Mouse (Mus musculus): ENCODE results near the gene Il13ra1. TPM values are rescaled to one million over a fixed set of nuclear protein-coding genes. Genes with fewer than 3 reads are reported as not detected.
A peak's percentile ranks its signal among the peaks of the same experiment; 100 is the strongest.

Gene Il13ra1
- 3.3 and 3.4 TPM in 2 replicates for polyA plus RNA-seq (2016; fragmentation: Nextera tagmentation; extraction: Ambion mirVana)

DNA sequence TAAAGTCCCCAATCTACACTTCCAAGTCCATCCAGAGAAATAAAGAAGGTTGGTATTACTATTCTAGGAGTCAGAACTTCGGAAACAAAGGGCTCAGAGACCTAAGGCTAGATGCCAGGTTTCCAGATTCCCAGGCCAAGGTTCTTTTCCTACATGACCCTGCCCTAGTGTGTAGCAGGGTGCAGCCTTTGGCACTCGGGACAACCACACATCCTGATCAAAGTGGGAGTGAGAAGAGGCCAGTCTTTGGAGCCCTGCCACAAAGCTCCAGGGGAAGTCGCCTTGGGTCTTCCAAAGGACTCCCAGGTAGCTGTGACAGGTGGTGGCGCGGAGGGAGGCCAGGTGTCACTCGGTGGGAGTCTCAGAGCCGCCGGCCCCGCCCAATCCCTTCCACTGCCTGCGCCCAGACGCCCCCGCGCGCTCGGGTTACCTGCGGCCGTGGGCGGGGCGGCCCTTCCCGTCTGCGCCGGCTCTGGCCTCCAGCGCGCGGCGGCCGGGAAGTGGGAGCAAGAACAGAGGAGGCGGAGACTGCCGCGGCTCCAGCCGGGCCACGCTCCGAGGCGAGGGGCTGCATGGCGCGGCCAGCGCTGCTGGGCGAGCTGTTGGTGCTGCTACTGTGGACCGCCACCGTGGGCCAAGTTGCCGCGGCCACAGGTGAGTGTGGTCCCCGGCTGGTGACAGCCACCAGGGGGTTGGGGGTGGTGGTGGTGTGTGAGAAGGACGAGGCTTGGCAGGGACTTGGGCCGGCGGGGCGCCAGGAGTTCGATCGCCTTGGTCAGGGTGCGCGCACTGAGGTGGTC is at the start of gene Il13ra1:
Gene Il13ra1, plus strand, starts transcription at position 489 of the 800 bp plus-strand sequence.
- H3K4me3 ChIP-seq (replicated peaks), result peak within 1 kb of the TSS; percentile 45
- no peaks in the 10 kb centered on the region for H3K27me3 ChIP-seq
- no peaks in the 10 kb centered on the region for H3K4me1 ChIP-seq
- peak; percentile 63; the same call in 1 of the 2 replicates for ATAC-seq (ENCODE audit: low FRiP score)
- H3K36me3 ChIP-seq (replicated peaks), result no peaks in the 10 kb centered on the region
- H3K9ac ChIP-seq, result peak within 1 kb of the TSS; percentile 36; the same call in 1 of the 2 replicates
- peak within 1 kb of the TSS; percentile 73 for H3K4me2 ChIP-seq
- no peak within 1 kb of the TSS for H3K27ac ChIP-seq
- H3K9me3 ChIP-seq, result no peaks in the 10 kb centered on the region
- WGBS, result 14% methylated on average over 44 of the region's 51 CpGs

DNA sequence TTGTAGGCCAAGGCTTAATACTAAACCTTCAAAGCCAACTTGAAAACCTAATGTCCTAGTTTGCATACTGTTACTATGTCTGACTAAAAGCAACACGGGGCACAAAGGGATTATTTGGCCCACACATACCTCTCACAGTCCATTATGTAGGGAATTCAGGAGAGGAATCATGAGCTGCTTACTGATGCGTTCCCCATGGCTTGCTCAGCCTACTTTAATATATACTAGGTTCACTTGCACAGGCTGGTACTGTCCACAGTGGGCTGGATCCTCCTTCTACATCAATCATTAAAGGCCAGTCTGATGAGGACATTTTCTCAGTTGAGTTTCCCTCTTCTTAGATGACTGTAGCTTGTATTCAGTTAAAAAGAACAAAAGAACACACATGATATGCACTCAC is 37.9 kb upstream of the Il13ra1 start:
- Histone ChIP-seq H3K4me3 (replicated peaks) (no peak overlapping the region), H3K27ac (no peak overlapping the region), H3K27me3 (no peaks in the 10 kb centered on the region), H3K36me3 (replicated peaks) (no peaks in the 10 kb centered on the region), H3K9ac (no peak overlapping the region), H3K9me3 (no peaks in the 10 kb centered on the region), H3K4me1 (no peaks in the 10 kb centered on the region), H3K4me2 (no peak overlapping the region)
- ATAC-seq (ENCODE audit: low FRiP score), result no peak
- 53% methylated on average over 2 of the region's 2 CpGs for WGBS

DNA sequence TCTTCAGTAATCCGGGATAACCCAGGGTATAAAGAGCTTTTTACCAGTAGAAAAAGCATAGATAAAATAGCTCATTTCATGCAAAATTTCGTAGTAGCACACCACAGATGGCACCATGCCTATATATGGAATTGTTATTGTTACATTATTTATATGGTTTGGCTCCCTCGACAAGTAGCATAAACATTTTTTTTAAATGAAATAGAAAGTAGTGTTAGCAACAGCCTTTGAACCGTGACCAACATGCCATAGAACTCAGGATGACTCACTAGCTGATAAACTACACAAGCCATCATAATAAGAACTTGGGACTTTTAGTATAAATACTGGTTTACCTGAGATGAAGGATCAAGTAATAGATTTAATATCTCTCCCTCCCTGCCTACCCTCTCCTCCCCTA is 34.7 kb upstream of the Il13ra1 start:
- Histone ChIP-seq H3K4me2 (no peak overlapping the region), H3K4me3 (replicated peaks) (no peak overlapping the region), H3K27me3 (no peaks in the 10 kb centered on the region), H3K27ac (no peak overlapping the region), H3K9ac (no peak overlapping the region), H3K9me3 (no peaks in the 10 kb centered on the region), H3K36me3 (replicated peaks) (no peaks in the 10 kb centered on the region), H3K4me1 (no peaks in the 10 kb centered on the region)
- WGBS, result 78% methylated on average over 4 of the region's 4 CpGs
- no peak for ATAC-seq (ENCODE audit: low FRiP score)

DNA sequence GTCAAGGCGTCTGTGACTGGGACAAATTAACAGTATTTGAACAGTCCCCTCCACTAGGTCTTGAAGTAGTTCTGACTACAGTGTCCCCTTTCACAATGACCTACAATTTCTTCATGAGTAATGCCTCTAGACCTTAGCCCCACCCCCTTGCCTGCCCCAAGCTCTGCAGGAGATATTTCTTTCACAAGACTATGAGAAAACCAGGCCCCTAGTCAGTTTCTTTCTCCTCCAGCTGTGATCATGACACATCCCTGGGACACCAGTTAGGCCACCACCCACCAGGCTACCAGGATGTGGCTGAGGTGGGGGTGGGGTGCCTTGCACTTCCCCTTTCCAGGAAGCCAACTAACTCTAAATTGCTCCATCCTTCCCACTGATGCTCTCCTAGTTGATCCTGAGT is 29.0 kb upstream of the Il13ra1 start:
- no peak for ATAC-seq (ENCODE audit: low FRiP score)
- H3K9me3 ChIP-seq, result no peaks in the 10 kb centered on the region
- 88% methylated on average over 1 of the region's 1 CpGs for WGBS
- no peaks in the 10 kb centered on the region for H3K27me3 ChIP-seq
- no peak overlapping the region for H3K4me2 ChIP-seq
- no peak overlapping the region for H3K27ac ChIP-seq
- no peak overlapping the region for H3K4me3 ChIP-seq (replicated peaks)
- no peaks in the 10 kb centered on the region for H3K4me1 ChIP-seq
- H3K9ac ChIP-seq, result no peak overlapping the region
- H3K36me3 ChIP-seq (replicated peaks), result no peaks in the 10 kb centered on the region

DNA sequence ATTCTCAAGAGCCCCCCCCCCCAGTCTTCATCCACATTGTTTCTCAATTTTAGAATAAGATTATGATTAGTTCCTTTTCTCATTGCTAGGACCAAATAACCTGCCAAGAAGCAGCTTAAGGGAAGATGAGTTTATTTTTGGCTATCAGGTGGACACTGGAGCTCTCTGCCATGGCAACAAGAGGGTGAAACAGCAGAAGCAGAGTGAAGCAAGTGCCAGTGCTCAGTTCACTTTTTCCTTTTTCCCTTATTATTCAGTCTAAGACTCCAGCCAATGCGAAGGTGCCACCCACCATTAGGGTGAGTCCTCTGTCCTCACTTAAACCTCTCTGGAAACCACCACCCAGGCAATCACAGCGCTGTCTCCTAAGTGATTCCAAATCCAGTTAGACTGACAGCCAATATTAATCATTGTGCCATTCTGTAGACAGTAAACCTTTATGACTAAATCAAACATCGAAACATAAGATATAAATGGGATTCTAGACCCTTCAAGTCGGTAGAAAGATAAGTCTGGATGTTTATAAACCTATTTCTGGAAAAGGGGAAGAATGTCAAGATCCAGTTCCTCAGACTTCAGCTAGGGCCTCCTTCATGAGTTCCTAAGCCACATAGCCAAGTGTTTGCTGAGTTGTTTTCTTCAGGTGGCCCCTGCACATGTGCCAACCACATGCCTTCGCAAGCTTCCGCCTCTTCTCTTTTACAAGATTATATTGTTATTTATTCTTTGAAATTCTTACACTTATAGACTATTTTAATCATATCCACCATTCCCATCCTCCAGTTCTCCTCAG is 23.2 kb upstream of the Il13ra1 start:
- ATAC-seq (ENCODE audit: low FRiP score), result no peak
- WGBS, result 91% methylated on average over 6 of the region's 6 CpGs
- no peak overlapping the region for H3K9ac ChIP-seq
- H3K9me3 ChIP-seq, result no peaks in the 10 kb centered on the region
- H3K4me2 ChIP-seq, result no peak overlapping the region
- no peaks in the 10 kb centered on the region for H3K27me3 ChIP-seq
- H3K36me3 ChIP-seq (replicated peaks), result no peaks in the 10 kb centered on the region
- H3K4me3 ChIP-seq (replicated peaks), result no peak overlapping the region
- no peaks in the 10 kb centered on the region for H3K4me1 ChIP-seq
- H3K27ac ChIP-seq, result no peak overlapping the region

DNA sequence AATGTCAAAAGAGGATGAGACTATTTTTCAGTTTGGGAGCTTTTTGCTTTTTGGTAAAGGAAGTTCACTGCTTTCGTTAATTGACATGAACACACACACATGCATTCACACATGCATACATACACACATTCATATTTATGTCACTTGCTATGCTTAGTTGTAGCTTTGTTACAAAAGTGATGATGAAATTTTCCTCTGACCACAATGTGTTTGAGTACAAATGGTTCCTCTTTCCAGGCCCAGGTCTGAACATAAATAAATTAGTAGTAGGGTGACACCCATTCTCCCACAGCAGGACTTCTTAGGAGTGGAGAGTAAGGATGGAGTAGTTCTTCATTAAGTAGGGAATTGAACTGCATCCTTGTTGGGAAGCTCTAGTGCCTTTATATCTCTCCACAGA is 11.0 kb upstream of the Il13ra1 start:
- H3K4me2 ChIP-seq, result no peak overlapping the region
- no peak overlapping the region for H3K9ac ChIP-seq
- ATAC-seq (ENCODE audit: low FRiP score), result no peak
- no peak overlapping the region for H3K27ac ChIP-seq
- H3K4me3 ChIP-seq (replicated peaks), result no peak overlapping the region
- H3K27me3 ChIP-seq, result no peaks in the 10 kb centered on the region
- no peaks in the 10 kb centered on the region for H3K36me3 ChIP-seq (replicated peaks)
- H3K9me3 ChIP-seq, result no peaks in the 10 kb centered on the region
- H3K4me1 ChIP-seq, result no peaks in the 10 kb centered on the region
- 72% methylated on average over 1 of the region's 1 CpGs for WGBS

DNA sequence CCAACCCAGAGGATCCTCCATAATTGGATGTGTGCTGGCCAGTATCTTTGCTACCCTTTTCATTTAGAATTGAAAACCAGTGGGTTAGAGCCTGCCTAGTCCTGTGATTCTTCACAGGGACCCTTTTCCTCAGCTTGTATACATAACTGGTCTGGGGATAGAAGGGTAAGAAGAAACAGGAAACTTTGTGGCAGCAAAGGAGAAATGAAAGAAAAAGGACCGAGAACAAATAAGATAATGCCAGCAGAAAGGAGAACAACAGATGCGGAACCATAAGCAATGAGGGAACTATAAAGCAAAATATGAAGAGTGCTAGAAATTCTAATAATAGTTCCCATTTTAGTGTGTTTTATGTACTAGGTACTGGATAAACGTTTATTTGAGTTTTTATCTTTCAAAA is 10.6 kb upstream of the Il13ra1 start:
- Histone ChIP-seq H3K9me3 (no peaks in the 10 kb centered on the region), H3K4me2 (no peak overlapping the region), H3K36me3 (replicated peaks) (no peaks in the 10 kb centered on the region), H3K9ac (no peak overlapping the region), H3K4me3 (replicated peaks) (no peak overlapping the region), H3K4me1 (no peaks in the 10 kb centered on the region), H3K27ac (no peak overlapping the region), H3K27me3 (no peaks in the 10 kb centered on the region)
- 74% methylated on average over 3 of the region's 3 CpGs for WGBS
- no peak for ATAC-seq (ENCODE audit: low FRiP score)

DNA sequence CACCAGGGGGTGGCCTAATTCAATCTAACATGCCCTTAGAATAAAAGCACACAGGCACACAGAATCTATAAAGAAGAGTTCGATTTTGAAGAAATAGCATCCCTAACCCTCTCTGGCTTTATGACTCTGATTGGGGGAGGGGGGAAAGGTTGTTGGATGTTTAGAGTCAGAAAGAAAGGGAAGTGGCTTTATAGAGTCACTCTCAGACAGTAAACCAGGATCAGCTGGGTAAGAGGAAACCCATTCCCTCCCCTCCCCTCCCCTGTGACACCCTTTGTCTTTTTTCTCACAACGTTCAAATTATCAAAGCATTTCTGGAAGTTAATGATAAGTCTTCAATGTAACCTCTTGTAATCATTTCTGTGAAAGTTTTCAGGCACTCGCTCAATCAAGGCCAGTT is 3.3 kb upstream of the Il13ra1 start:
- Histone ChIP-seq H3K36me3 (replicated peaks) (no peaks in the 10 kb centered on the region), H3K4me1 (no peaks in the 10 kb centered on the region), H3K9ac (no peak overlapping the region), H3K27me3 (no peaks in the 10 kb centered on the region), H3K9me3 (no peaks in the 10 kb centered on the region), H3K4me2 (no peak overlapping the region), H3K27ac (no peak overlapping the region), H3K4me3 (replicated peaks) (no peak overlapping the region)
- 42% methylated on average over 3 of the region's 3 CpGs for WGBS
- no peak for ATAC-seq (ENCODE audit: low FRiP score)

DNA sequence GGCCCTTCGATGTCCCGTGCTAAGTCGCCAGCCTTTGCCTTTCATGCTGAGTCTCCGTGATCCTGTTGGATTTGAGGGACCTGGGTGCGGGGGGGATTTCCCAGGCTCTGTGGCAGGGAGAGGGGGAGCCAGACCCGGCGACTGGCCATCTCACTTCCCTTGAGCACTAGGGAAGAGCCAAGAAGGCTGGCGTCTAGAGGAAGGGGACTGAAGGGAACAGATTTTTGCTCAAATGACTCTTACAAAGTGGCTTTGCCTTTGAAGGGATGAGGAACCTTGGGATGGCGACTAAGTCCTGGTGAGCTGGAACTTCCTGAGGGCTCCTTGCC is 476 bp downstream of the Il13ra1 start:
- H3K4me2 ChIP-seq, result peak overlapping the region; percentile 73
- H3K4me3 ChIP-seq (replicated peaks), result peak overlapping the region; percentile 45
- H3K27ac ChIP-seq, result no peak overlapping the region
- ATAC-seq (ENCODE audit: low FRiP score), result no peak
- no peaks in the 10 kb centered on the region for H3K4me1 ChIP-seq
- 0 out of 2 replicates have a peak overlapping the region, but pooled peaks have one; percentile 36 for H3K9ac ChIP-seq
- 18% methylated on average over 9 of the region's 9 CpGs for WGBS
- no peaks in the 10 kb centered on the region for H3K36me3 ChIP-seq (replicated peaks)
- H3K9me3 ChIP-seq, result no peaks in the 10 kb centered on the region
- no peaks in the 10 kb centered on the region for H3K27me3 ChIP-seq

DNA sequence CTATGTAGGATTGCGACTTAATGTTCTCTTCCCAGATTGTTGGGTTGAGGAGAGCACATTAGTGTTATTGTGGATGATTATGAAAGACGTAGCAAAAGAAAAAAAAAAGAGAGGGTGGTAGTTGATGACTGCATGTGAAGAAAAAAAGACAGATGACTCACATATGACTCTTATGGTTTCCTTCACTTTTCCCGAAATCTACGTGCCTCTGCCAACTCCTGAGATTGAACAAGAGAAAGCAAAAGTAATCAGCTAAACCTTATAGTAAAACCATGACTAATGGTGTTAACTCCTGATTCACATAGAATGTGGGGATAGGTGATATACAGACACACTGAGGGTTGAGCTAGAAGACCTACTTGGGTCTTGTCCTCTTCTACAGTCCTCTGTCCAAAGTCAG is 3.3 kb downstream of the Il13ra1 start:
- 91% methylated on average over 4 of the region's 4 CpGs for WGBS
- Histone ChIP-seq H3K9ac (no peak overlapping the region), H3K27ac (no peak overlapping the region), H3K4me1 (no peaks in the 10 kb centered on the region), H3K27me3 (no peaks in the 10 kb centered on the region), H3K4me2 (no peak overlapping the region), H3K36me3 (replicated peaks) (no peaks in the 10 kb centered on the region), H3K9me3 (no peaks in the 10 kb centered on the region), H3K4me3 (replicated peaks) (no peak overlapping the region)
- no peak for ATAC-seq (ENCODE audit: low FRiP score)

DNA sequence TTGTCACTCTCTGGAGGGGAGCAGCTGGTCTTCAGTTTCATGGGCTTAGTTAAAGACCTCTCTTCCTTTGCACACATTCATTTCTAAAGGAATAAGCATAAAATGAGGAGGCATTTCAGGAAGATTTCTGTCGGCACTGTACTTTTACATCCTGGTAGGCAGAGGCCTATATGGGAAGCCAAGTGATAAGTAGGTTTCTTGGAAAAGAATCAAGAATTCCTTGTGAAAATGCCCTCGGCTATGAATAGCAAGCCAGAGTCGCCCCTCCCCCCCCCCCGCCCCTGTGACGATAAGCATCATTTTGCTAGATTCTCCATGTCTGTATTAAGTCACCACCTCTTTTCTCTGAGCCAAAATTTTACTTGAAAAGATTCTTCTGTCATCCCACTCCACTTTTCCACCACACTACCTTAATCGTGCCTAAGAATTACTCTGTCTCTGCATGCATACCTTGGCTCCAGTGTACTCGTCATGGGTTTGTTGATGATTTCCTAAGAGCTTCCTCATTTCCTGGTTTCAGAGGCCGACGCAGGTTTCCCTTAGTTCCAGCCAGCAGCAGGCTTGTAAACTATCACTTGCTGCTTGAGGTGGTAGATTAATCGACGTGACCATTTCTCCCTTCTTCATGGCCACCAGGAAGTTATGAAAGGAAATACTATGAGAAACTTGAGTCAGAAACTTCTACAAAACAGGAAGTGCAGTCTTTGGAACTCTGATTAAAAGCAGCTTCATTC is 17.3 kb downstream of the Il13ra1 start:
- H3K4me3 ChIP-seq (replicated peaks), result no peak overlapping the region
- no peak overlapping the region for H3K27ac ChIP-seq
- 81% methylated on average over 11 of the region's 11 CpGs for WGBS
- no peaks in the 10 kb centered on the region for H3K27me3 ChIP-seq
- no peak overlapping the region for H3K9ac ChIP-seq
- H3K36me3 ChIP-seq (replicated peaks), result no peaks in the 10 kb centered on the region
- H3K9me3 ChIP-seq, result no peaks in the 10 kb centered on the region
- no peaks in the 10 kb centered on the region for H3K4me1 ChIP-seq
- no peak for ATAC-seq (ENCODE audit: low FRiP score)
- no peak overlapping the region for H3K4me2 ChIP-seq

DNA sequence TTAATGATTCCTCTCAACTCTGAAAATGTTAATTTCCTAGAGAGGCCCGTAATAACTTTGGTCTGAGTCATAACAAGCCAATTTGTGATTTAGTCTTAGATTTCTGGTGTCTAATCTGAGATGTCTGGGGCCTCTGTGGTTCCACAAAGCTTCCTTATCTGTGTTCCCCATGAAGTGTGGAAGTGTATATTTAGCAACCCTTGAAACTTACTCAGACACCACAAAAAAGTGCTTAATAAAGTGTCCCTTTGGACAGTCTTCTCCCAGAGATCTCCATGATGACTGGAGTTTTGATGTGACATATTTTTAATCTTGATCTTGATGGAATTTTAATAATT is 17.8 kb downstream of the Il13ra1 start:
- WGBS, result 85% methylated on average over 1 of the region's 1 CpGs
- ATAC-seq (ENCODE audit: low FRiP score), result no peak
- no peaks in the 10 kb centered on the region for H3K27me3 ChIP-seq
- H3K9ac ChIP-seq, result no peak overlapping the region
- H3K4me1 ChIP-seq, result no peaks in the 10 kb centered on the region
- H3K4me3 ChIP-seq (replicated peaks), result no peak overlapping the region
- no peak overlapping the region for H3K27ac ChIP-seq
- no peak overlapping the region for H3K4me2 ChIP-seq
- H3K36me3 ChIP-seq (replicated peaks), result no peaks in the 10 kb centered on the region
- H3K9me3 ChIP-seq, result no peaks in the 10 kb centered on the region

All from forebrain, embryonic 12.5 days (tissue).